In genomic region chr8:108915876-108916275, GRCm38 (mm10) we compare ENCODE assay signal across 9 mouse cellular contexts.
DNase-seq lines count a peak whose midpoint lies in the region; ATAC-seq and TF ChIP-seq lines count a peak whose summit lies in the region.
"Had no signal": no experiment of that assay in that cellular context is flagged by ENCODE, and none has a peak within 500 bp of the region (broad histone marks: within the 10 kb centered on the region; RNA-seq: fewer than 3 reads in every experiment).

No protein-coding gene starts in this region.

- DNase-seq in limb, embryonic 14.5 days (ENCODE audit: low spot score), result peak; percentile 72
- DNase-seq in limb, embryonic 10.5 days (ENCODE audit: low spot score), result no peak
- DNase-seq in kidney, postnatal 10 days, result peak; percentile 59
- DNase-seq in lung, postnatal 36 days, result peak; percentile 87
- DNase-seq in forebrain, embryonic 11.5 days (ENCODE audit: low spot score), result no peak

- H3K36me3 ChIP-seq in limb, embryonic 14.5 days (ENCODE audit: control insufficient read depth, insufficient read depth, low read length), result peaks cover 19% of the 10 kb centered on the region
- H3K36me3 ChIP-seq in limb, embryonic 10.5 days, result peaks cover 28% of the 10 kb centered on the region
- no peaks in the 10 kb centered on the region for H3K36me3 ChIP-seq in heart, embryonic 16.5 days (ENCODE audit: control insufficient read depth, insufficient read depth)
- H3K36me3 ChIP-seq in forebrain, embryonic 11.5 days (ENCODE audit: control insufficient read depth, insufficient read depth, low read length), result no peaks in the 10 kb centered on the region
- H3K36me3 ChIP-seq: G1E had no signal

- WGBS in limb, embryonic 14.5 days, result 46% methylated on average over 6 of the region's 6 CpGs
- 86% methylated on average over 6 of the region's 6 CpGs for WGBS in limb, embryonic 10.5 days
- WGBS in heart, embryonic 16.5 days, result 44% methylated on average over 6 of the region's 6 CpGs
- 90% methylated on average over 6 of the region's 6 CpGs for WGBS in forebrain, embryonic 11.5 days

- H3K9ac ChIP-seq in limb, embryonic 14.5 days (ENCODE audit: low read depth, low read length, severe bottlenecking), result no peak overlapping the region
- no peak overlapping the region for H3K9ac ChIP-seq in heart, embryonic 16.5 days (ENCODE audit: low read length)
- no peak overlapping the region for H3K9ac ChIP-seq in forebrain, embryonic 11.5 days (ENCODE audit: low read length)

- H3K4me2 ChIP-seq in limb, embryonic 14.5 days (replicated peaks; ENCODE audit: low read depth, low read length, severe bottlenecking), result no peak overlapping the region
- peak overlapping the region; percentile 13; the same call in 1 of the 2 replicates for H3K4me2 ChIP-seq in heart, embryonic 16.5 days (ENCODE audit: low read depth, low read length)
- no peak overlapping the region for H3K4me2 ChIP-seq in forebrain, embryonic 11.5 days (ENCODE audit: low read depth, low read length, severe bottlenecking)

- H3K27ac ChIP-seq in limb, embryonic 14.5 days (replicated peaks; ENCODE audit: low read depth, low read length), result no peak overlapping the region
- H3K27ac ChIP-seq in limb, embryonic 10.5 days, result no peak overlapping the region
- H3K27ac ChIP-seq in heart, embryonic 16.5 days (ENCODE audit: low read length), result peak overlapping the region; percentile 56
- no peak overlapping the region for H3K27ac ChIP-seq in forebrain, embryonic 11.5 days (ENCODE audit: low read depth, low read length)
- H3K27ac ChIP-seq: macrophage had no signal

- no peak overlapping the region for H3K4me3 ChIP-seq in limb, embryonic 14.5 days (replicated peaks; ENCODE audit: low read length)
- no peak overlapping the region for H3K4me3 ChIP-seq in limb, embryonic 10.5 days
- H3K4me3 ChIP-seq in heart, embryonic 16.5 days (ENCODE audit: low read length), result no peak overlapping the region
- no peak overlapping the region for H3K4me3 ChIP-seq in forebrain, embryonic 11.5 days (ENCODE audit: low read depth, low read length)

- no peaks in the 10 kb centered on the region for H3K27me3 ChIP-seq in limb, embryonic 14.5 days (ENCODE audit: control insufficient read depth, insufficient read depth, low read length)
- no peaks in the 10 kb centered on the region for H3K27me3 ChIP-seq in limb, embryonic 10.5 days (ENCODE audit: low read depth, poor library complexity, severe bottlenecking)
- no peaks in the 10 kb centered on the region for H3K27me3 ChIP-seq in heart, embryonic 16.5 days (ENCODE audit: control insufficient read depth, insufficient read depth, low read length)
- no peaks in the 10 kb centered on the region; the same call in 1 of the 2 replicates for H3K27me3 ChIP-seq in forebrain, embryonic 11.5 days (ENCODE audit: control insufficient read depth, insufficient read depth, low read length)

- H3K9me3 ChIP-seq in limb, embryonic 14.5 days (ENCODE audit: control insufficient read depth, low read length), result no peaks in the 10 kb centered on the region
- no peaks in the 10 kb centered on the region for H3K9me3 ChIP-seq in limb, embryonic 10.5 days (replicated peaks)
- H3K9me3 ChIP-seq in heart, embryonic 16.5 days (replicated peaks; ENCODE audit: control insufficient read depth, low read length), result peaks cover 3% of the 10 kb centered on the region; the same call in 1 of the 2 replicates
- H3K9me3 ChIP-seq in forebrain, embryonic 11.5 days (ENCODE audit: control insufficient read depth, low read length), result no peaks in the 10 kb centered on the region

- TF ChIP-seq POLR2A in limb, embryonic 14.5 days (IDR thresholded peaks at IDR 0.05; ENCODE audit: borderline replicate concordance, extremely low read depth, insufficient read depth, insufficient read length), result no peak

- no peak for ATAC-seq in limb, embryonic 14.5 days (ENCODE audit: low FRiP score, low read depth)
- ATAC-seq in heart, embryonic 16.5 days (replicated peaks; ENCODE audit: extremely low read depth, insufficient read depth, low FRiP score), result peak; percentile 23; the same call in 1 of the 2 replicates
- no peak for ATAC-seq in forebrain, embryonic 11.5 days (replicated peaks; ENCODE audit: low FRiP score)
- no peak for ATAC-seq in monocyte, adult 5-6 weeks (replicated peaks; ENCODE audit: insufficient number of reproducible peaks, low FRiP score, low TSS enrichment, poor library complexity, severe bottlenecking)

- peaks cover 11% of the 10 kb centered on the region for H3K4me1 ChIP-seq in limb, embryonic 14.5 days (ENCODE audit: control insufficient read depth, insufficient read depth, low read length)
- peaks cover 21% of the 10 kb centered on the region for H3K4me1 ChIP-seq in limb, embryonic 10.5 days
- H3K4me1 ChIP-seq in heart, embryonic 16.5 days (ENCODE audit: control insufficient read depth, insufficient read depth, low read length), result peaks cover 16% of the 10 kb centered on the region
- H3K4me1 ChIP-seq in forebrain, embryonic 11.5 days (replicated peaks; ENCODE audit: control insufficient read depth, insufficient read depth, low read length), result peaks cover 2% of the 10 kb centered on the region; the same call in 1 of the 2 replicates

Comparison
In these comparisons a context has a peak if more than half of its experiments do, and no peak if none do; other contexts are left out.
1. DNase-seq: peak in limb, embryonic 14.5 days (single experiment), kidney, postnatal 10 days (single experiment) and lung, postnatal 36 days (single experiment); none in limb, embryonic 10.5 days (single experiment) and forebrain, embryonic 11.5 days (single experiment).